Mouse (Mus musculus): ENCODE results near the gene Stk19.
"Not testable (repeated sequence)": the region's sequence is repeated elsewhere in the genome, so short reads cannot be mapped to it uniquely, and the experiment has no call there.

Gene Stk19

GRCm38 (mm10) chr17:34797211-34797995 is 39.3 kb downstream of the Stk19 start:
- not testable (repeated sequence) for DNase-seq (ENCODE audit: low spot score)

- DNase-seq (ENCODE audit: low spot score): no peak
These were observed 40.2 kb downstream of the Stk19 start for GRCm38 (mm10) chr17:34796311-34797140.

- DNase-seq (ENCODE audit: low spot score): no peak
These were observed 41.1 kb downstream of the Stk19 start for GRCm38 (mm10) chr17:34795633-34796032.

DNA sequence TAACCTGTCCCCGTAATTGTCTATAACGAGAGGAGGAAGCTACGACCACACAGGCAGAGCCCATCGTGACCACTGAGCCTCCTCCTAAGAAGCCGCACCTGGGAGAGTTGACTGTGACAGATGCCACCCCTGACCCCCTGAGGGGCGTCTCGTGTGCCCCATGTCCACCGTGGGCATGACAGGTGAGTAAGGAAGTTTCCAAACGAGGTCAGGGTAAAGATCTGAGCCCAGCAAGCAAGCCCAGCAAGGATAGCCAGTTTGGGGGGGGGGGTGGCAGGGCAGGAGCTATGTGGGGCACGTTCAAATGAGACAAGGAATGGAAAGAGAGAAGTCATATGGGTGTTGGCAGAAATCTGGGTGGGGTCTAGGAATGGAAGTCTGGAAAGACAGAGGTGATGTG is 41.7 kb downstream of the Stk19 start:
- DNase-seq (ENCODE audit: low spot score): no peak

DNA sequence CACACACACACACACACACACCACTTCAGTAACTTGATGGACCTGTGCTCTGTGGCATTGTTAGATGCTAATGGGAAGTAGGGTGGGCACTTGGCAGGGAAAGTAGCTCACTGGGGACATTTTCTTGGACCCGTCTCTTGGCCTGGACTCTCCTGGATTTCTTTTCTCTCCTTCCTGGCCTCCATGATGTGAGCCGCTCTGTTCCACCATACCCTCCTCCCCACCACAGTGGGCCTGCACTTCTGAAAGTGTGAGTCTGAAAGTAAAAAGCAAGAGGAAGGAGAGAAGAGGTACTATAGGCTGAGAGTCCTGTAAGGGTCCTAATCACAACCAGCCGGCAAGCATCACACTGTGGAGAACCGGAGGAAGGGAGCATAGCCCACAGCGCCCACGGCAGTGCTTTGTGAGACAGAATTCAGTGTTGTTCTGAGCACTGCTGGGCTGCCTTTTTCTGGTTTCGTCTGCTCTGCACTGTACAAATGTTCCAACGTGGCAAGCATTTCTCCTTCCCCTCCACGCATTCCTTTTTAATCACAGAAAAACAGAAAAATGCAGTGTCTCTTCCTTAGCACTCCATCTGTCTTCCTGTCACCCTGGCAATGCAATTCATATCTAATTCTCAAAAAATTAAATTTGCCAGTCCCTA is 58.9 kb downstream of the Stk19 start:
- peak; percentile 38 for DNase-seq (ENCODE audit: low spot score)

Data from layer of hippocampus, adult 9-10 months (tissue).